Mouse (Mus musculus) layer of hippocampus, adult 9-10 months (tissue): ENCODE measurements at regions not wholly inside any gene's neighbourhood (a gene's known extent, or its start where the extent isn't known, plus 50 kb on each side); places are given as distances from the start of the nearest gene placed in this dataset.

Experiments
- DNase-seq: peaks from one replicate; pipeline ENCODE4 v3.0.0; 2022; ENCODE audit warnings: low spot score

GRCm38 (mm10) chr16:20800038-20800437 is 65.7 kb upstream of the Thpo start:
- no peak for DNase-seq

DNA sequence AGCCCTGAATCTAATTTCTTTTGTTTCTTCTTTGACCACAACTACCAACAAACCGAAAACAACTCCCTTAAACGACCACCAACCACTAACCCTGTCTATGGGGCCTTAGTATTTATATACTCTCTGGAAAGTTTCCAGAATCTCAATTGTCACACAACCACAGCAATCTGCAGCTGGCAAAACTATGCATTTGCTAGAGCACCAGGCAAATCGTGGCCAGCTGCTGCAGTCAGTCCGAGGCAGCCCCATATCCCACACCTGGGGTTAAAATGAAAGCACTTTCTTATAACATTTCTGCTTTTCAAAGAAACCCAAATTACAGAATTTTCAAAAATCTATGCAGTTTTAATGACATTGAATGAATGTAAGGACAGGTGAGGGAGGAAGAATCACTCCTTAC is 63.8 kb upstream of the Thpo start:
- no peak for DNase-seq

- DNase-seq, result no peak
These were observed 60.4 kb upstream of the Thpo start for GRCm38 (mm10) chr16:20794721-20795120.
